Mouse (Mus musculus): ENCODE measurements around the gene Taf4.

DNA sequence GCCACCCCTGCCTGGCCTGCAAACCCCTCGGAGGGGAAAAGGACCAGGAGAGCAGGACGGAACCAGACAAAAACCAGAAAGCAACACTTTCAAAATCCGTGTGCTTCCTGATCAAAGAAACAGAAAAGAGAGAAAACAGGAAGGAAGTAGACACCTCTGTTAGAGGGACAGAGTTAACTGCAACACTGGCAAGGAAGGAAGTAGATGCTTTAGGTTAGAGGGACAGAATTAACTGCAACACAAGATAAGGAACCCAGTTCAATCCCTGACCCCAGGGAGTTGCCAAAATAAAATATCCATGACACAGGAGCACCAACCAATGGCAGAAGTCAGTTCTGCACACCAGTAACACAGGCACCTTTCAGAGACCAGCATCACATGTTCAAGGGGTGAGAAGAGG lies 42.3 kb downstream of the Taf4 start:
- TF ChIP-seq CTCF (IDR thresholded peaks at IDR 0.05; ENCODE audit: extremely low read depth, insufficient read depth, low read length) (no peak), POLR2A (IDR thresholded peaks at IDR 0.05; ENCODE audit: extremely low read depth, insufficient read depth, low read length) (no peak)
